Mouse (Mus musculus): ENCODE data around the gene Psmb6.

DNA sequence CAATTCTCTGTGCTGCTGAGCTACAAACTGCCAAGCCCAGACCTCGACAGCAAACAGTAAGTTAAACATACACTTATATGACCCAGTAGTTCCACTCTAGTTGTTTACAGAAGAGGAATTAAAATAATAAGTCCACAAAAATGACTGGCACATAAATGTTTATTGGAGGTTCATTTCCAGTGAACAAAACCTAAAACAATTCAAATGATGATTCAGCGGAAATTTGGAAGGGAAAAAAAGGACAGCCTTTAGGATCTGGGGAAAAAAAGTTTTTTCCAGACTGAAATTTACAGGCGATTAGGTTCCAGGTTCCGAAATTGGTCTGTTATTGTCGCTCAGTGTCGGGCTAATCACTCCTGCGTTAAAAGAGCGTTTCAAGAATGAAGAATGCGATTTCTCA, 14.3 kb downstream of the Psmb6 start:
- TF ChIP-seq CTCF (IDR thresholded peaks at IDR 0.05; ENCODE audit: insufficient read depth, low read depth, low read length) (no peak), POLR2A (IDR thresholded peaks at IDR 0.05; ENCODE audit: insufficient read depth, low read depth, low read length) (no peak)

Data from olfactory bulb, adult 2 months (tissue).